In genomic region chr11:30265666-30266065, GRCm38 (mm10) we compare ENCODE assay signal across 12 mouse cellular contexts. TPM values are rescaled to one million over a fixed set of nuclear protein-coding genes. Genes with fewer than 3 reads are reported as not detected.
A peak's percentile ranks its signal among the peaks of the same experiment; 100 is the strongest.
DNase-seq lines count a peak whose midpoint lies in the region; ATAC-seq lines count a peak whose summit lies in the region.
"Had no signal": no experiment of that assay in that cellular context is flagged by ENCODE, and none has a peak within 500 bp of the region (broad histone marks: within the 10 kb centered on the region; RNA-seq: fewer than 3 reads in every experiment).

No protein-coding gene starts in this region.

- peak overlapping the region; percentile 8 for H3K4me3 ChIP-seq in neural tube, embryonic 11.5 days (ENCODE audit: low read depth, low read length)
- peak overlapping the region; percentile 21 for H3K4me3 ChIP-seq in limb, embryonic 15.5 days
- H3K4me3 ChIP-seq: liver, embryonic 15.5 days had no signal

- WGBS in neural tube, embryonic 11.5 days = 81% methylated on average over 2 of the region's 2 CpGs
- WGBS in limb, embryonic 15.5 days = 71% methylated on average over 2 of the region's 2 CpGs

- H3K27me3 ChIP-seq in neural tube, embryonic 11.5 days (ENCODE audit: control insufficient read depth, insufficient read depth, low read length) = no peaks in the 10 kb centered on the region
- no peaks in the 10 kb centered on the region for H3K27me3 ChIP-seq in limb, embryonic 15.5 days

- no peaks in the 10 kb centered on the region for H3K36me3 ChIP-seq in neural tube, embryonic 11.5 days (ENCODE audit: control insufficient read depth, insufficient read depth, low read length)
- no peaks in the 10 kb centered on the region for H3K36me3 ChIP-seq in limb, embryonic 15.5 days
- H3K36me3 ChIP-seq: liver, embryonic 15.5 days had no signal

- H3K9me3 ChIP-seq in neural tube, embryonic 11.5 days (ENCODE audit: control insufficient read depth, low read length) = no peaks in the 10 kb centered on the region
- H3K9me3 ChIP-seq in limb, embryonic 15.5 days = no peaks in the 10 kb centered on the region
- H3K9me3 ChIP-seq: liver, embryonic 15.5 days had no signal

- DNase-seq in heart, adult 11 months = peak; percentile 73
- DNase-seq in heart, postnatal 10 days = no peak
- no peak for DNase-seq in neural tube, embryonic 11.5 days (ENCODE audit: low spot score)
- no peak for DNase-seq in neural tube, embryonic 10.5 days (ENCODE audit: extremely low spot score, low spot score)
- no peak for DNase-seq in right cerebral cortex, postnatal 36 days (ENCODE audit: low spot score in 2 of 2)
- DNase-seq in embryo, embryonic 9.5 days (ENCODE audit: extremely low spot score) = no peak
- DNase-seq: B cell, adult 2 months; kidney, adult 11 months; spleen, adult 18-20 months had no signal

- ATAC-seq in neural tube, embryonic 11.5 days (ENCODE audit: insufficient read depth, low FRiP score, low TSS enrichment) = no peak
- ATAC-seq in limb, embryonic 15.5 days (ENCODE audit: insufficient number of reproducible peaks, low FRiP score, low TSS enrichment, low read depth) = no peak
- no peak for ATAC-seq in frontal cortex, adult (ENCODE audit: low TSS enrichment)

- H3K27ac ChIP-seq in neural tube, embryonic 11.5 days (ENCODE audit: low read depth, low read length) = no peak overlapping the region
- no peak overlapping the region for H3K27ac ChIP-seq in limb, embryonic 15.5 days
- H3K27ac ChIP-seq: liver, embryonic 15.5 days had no signal

- peak overlapping the region; percentile 38 for H3K4me2 ChIP-seq in neural tube, embryonic 11.5 days (ENCODE audit: low read depth)
- H3K4me2 ChIP-seq in limb, embryonic 15.5 days = peak overlapping the region; percentile 35
- H3K4me2 ChIP-seq: liver, embryonic 15.5 days had no signal

- no peak overlapping the region for H3K9ac ChIP-seq in neural tube, embryonic 11.5 days (ENCODE audit: low read length)
- no peak overlapping the region for H3K9ac ChIP-seq in limb, embryonic 15.5 days
- H3K9ac ChIP-seq: liver, embryonic 15.5 days had no signal

- intact Hi-C loops in heart, postnatal 10 days (cut with DNase I) = loop anchor here (2.0 to 5.0 kb wide), 2 partner anchors 105 to 382 kb away; partner anchors contain the start of gene Acyp2

- peaks cover 7% of the 10 kb centered on the region; the same call in 1 of the 2 replicates for H3K4me1 ChIP-seq in neural tube, embryonic 11.5 days (ENCODE audit: control insufficient read depth, insufficient read depth, low read length)
- H3K4me1 ChIP-seq in limb, embryonic 15.5 days = peaks cover 28% of the 10 kb centered on the region

RNA-seq across cellular contexts. Expression of gene Sptbn1, which starts 2.3 kb away (rescaled TPM):
- total RNA-seq in heart, postnatal 10 days (2021) = 100 to 1,000 TPM; 571 to 593 TPM
- polyA plus RNA-seq in neural tube, embryonic 11.5 days (2014; fragmentation: Nextera tagmentation; extraction: Ambion mirVana) = 97.0 and 105 TPM in 2 replicates
- polyA plus RNA-seq in limb, embryonic 15.5 days (2015; fragmentation: Nextera tagmentation; extraction: Ambion mirVana) = 102 and 110 TPM in 2 replicates
